Mouse (Mus musculus) embryonic fibroblast, embryonic 13.5 days (primary cell): ENCODE data around the gene Stk10.

Experiments used
- CTCF ChIP-seq: IDR thresholded peaks from 2 replicates; pipeline ENCODE4 v1.5.1; 2011; ENCODE audit warnings: mild to moderate bottlenecking, control low read depth, low read length, moderate library complexity, borderline replicate concordance; ENCODE audit not compliant: insufficient read depth
- POLR2A ChIP-seq: IDR thresholded peaks from 2 replicates; pipeline ENCODE4 v1.6.1; 2011; ENCODE audit warnings: low read depth, mild to moderate bottlenecking, control low read depth, low read length, moderate library complexity

DNA sequence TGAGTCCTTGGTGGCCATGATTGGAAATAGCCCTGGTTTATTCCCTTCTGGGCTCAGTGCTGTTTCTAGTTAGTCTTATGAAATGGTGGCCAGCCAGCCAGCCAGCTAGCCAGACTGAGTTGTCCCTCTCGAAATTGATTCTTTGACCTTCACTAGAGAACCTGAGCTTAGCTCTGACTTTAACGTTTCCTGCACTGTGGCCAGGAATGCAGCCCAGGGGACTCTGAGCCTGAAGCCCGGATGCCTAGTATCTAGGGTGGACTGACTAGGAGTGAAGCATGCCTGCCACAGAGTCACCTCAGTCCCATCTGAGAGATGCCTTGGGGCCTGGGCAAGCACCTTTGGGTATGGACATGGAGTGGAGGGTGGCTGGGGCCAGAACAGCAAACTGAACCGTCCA lies 31.5 kb downstream of the Stk10 start:
- no peak for TF ChIP-seq CTCF
- no peak for TF ChIP-seq POLR2A
